Mouse (Mus musculus) forebrain, embryonic 13.5 days (tissue): ENCODE measurements around the gene Katnb1. TPM values are rescaled to one million over a fixed set of nuclear protein-coding genes. Genes with fewer than 3 reads are reported as not detected.

ENCODE experiments used
- ATAC-seq: fragments of 200-750 bp; cut with Nextera tagmentation; 2 replicates; pipeline ENCODE4 v1.8.0; 2017
- H3K27ac ChIP-seq: fragments of 300-500 bp; sonication (generic); 2 replicates; pipeline ENCODE4 v1.5.1; 2015; ENCODE audit warnings: inconsistent platforms, mild to moderate bottlenecking, moderate library complexity
- H3K27me3 ChIP-seq: fragments of 300-500 bp; sonication (generic); 2 replicates; pipeline ENCODE4 v1.6.1; 2015; ENCODE audit warnings: mild to moderate bottlenecking, inconsistent platforms
- H3K36me3 ChIP-seq: fragments of 300-500 bp; sonication (generic); 2 replicates; pipeline ENCODE4 v1.6.1; 2015; ENCODE audit warnings: mild to moderate bottlenecking, inconsistent platforms; ENCODE audit not compliant: poor library complexity, severe bottlenecking
- H3K4me1 ChIP-seq: fragments of 300-500 bp; sonication (generic); 2 replicates; pipeline ENCODE4 v1.6.1; 2015; ENCODE audit warnings: inconsistent platforms
- H3K4me2 ChIP-seq: fragments of 300-500 bp; sonication (generic); 2 replicates; pipeline ENCODE4 v1.6.1; 2015; ENCODE audit warnings: inconsistent platforms, mild to moderate bottlenecking, moderate library complexity
- H3K4me3 ChIP-seq: fragments of 300-500 bp; sonication (generic); 2 replicates; pipeline ENCODE4 v1.5.1; 2015; ENCODE audit warnings: mild to moderate bottlenecking, inconsistent platforms
- H3K9ac ChIP-seq: fragments of 300-500 bp; sonication (generic); 2 replicates; pipeline ENCODE4 v1.6.1; 2015; ENCODE audit warnings: mild to moderate bottlenecking, inconsistent platforms
- H3K9me3 ChIP-seq: fragments of 300-500 bp; sonication (generic); replicated peaks from 2 replicates; pipeline ENCODE4 v1.6.1; 2016; ENCODE audit warnings: inconsistent platforms
- WGBS: fragments of 180-500 bp; shearing (Covaris S2); methylation state at CpG from one replicate; pipeline ENCODE4 v1.1.7; 2015; 5-methylcytosine and 5-hydroxymethylcytosine counted together
- polyA plus RNA-seq: library from polyadenylated mRNA; unstranded; fragments of >200 nt; fragmentation: Nextera tagmentation; extraction: Ambion mirVana; gene quantifications from 2 replicates; pipeline ENCODE4 v1.2.1, GENCODE M21; 2015

The Katnb1 gene
- polyA plus RNA-seq, 1 experiment from 2014 or later = 37.2 TPM

DNA sequence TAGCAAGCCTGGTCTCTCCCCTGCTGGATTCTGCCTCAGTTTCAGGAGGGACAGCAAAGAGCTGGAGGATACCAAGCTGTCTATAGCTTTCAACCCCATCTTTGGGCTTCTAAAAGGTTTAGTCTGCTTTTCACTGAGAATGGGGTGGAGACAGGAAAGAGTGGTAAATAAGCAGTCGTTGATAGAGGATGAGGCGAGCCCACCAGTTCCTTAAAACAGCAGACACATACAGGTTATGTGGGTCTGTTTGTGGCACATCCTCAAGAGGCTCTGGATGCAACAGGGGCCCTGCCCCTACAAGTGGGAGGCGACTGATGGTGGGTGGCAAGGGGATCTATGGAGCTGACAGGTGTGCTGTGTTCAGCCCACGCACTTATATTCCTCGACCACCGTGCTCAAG is 22.3 kb upstream of the Katnb1 start:
- Histone ChIP-seq H3K9me3 (no peaks in the 10 kb centered on the region), H3K27me3 (no peaks in the 10 kb centered on the region), H3K36me3 (no peaks in the 10 kb centered on the region), H3K9ac (no peak overlapping the region), H3K4me1 (no peaks in the 10 kb centered on the region), H3K4me3 (no peak overlapping the region), H3K4me2 (no peak overlapping the region), H3K27ac (no peak overlapping the region)
- WGBS = 86% methylated on average over 6 of the region's 6 CpGs
- no peak for ATAC-seq

DNA sequence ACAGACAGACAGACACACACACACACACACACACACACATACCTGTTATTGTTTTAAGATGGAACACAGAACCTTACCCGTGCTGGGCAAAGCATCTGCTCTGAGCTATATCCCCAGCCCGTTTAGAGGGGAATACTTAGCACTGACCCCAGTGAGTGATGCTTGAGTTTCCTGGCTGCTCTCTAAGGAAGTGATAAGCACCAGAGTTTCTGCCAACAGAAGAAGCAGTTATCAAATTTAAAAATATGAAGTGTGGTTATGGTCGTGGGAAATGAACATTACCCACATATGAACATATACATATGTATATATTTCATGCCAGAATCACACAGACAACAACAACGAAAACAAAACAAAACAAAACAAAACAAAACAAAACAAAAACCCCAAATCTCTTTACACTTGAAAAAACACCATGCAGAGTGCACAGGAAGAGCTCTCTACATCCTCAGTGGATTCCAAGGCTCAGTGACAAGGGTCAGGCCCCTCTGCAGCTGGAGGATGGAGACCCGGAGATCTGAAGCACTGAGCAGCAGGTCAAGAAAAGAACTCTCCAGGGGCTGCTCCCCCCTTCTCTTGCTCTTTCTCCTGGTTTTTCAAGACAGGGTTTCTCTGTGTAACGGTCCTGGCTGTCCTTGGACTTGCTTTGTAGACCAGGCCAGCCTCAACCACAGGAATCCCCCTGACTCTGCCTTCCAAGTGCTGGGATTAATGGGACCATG is 21.0 kb upstream of the Katnb1 start:
- Histone ChIP-seq H3K36me3 (no peaks in the 10 kb centered on the region), H3K9ac (no peak overlapping the region), H3K4me3 (no peak overlapping the region), H3K27ac (no peak overlapping the region), H3K4me2 (no peak overlapping the region), H3K4me1 (no peaks in the 10 kb centered on the region), H3K27me3 (no peaks in the 10 kb centered on the region), H3K9me3 (no peaks in the 10 kb centered on the region)
- ATAC-seq = no peak
- 73% methylated on average over 6 of the region's 6 CpGs for WGBS

DNA sequence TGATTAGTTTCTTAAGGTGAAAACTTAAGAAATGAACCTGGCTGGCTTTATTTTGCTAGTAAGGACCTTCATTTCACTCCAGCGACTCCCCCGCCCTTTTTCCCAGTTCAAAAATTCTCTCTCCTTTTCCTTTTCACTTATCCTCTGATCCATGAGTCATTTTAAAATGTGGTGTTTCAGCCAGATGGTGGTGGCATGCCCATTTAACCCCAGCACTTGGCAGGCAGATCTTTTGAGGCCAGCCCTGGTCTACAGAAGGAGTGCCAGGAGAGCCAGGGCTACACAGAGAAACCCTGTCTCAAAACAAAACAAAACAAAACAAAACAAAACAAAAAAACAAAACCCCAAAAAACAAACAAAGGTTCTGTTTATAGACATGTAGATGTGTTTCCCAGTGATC is 16.5 kb upstream of the Katnb1 start:
- H3K4me2 ChIP-seq = no peak overlapping the region
- WGBS = 88% methylated on average over 2 of the region's 2 CpGs
- no peak overlapping the region for H3K27ac ChIP-seq
- no peaks in the 10 kb centered on the region for H3K4me1 ChIP-seq
- no peaks in the 10 kb centered on the region for H3K36me3 ChIP-seq
- no peak for ATAC-seq
- H3K4me3 ChIP-seq = no peak overlapping the region
- no peaks in the 10 kb centered on the region for H3K9me3 ChIP-seq
- no peak overlapping the region for H3K9ac ChIP-seq
- H3K27me3 ChIP-seq = no peaks in the 10 kb centered on the region

DNA sequence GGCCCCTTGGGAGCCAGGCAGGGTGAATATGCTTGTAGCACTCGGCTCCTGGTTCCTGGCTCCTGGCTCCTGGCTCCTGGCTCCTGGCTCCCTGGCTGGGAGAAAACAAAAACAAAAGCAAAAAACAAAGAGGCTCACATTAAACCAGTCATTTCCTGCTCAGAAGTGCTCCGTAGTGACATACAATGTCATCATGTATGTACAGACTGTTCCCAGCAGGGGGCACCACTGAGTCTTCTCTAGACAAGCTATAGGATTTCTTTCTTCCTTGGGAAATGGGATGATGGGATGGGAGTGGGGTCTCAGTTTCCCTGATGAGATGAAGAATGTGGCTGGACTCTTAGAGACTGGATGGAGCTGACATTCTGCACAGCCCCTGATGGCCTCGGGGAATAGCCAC is 13.4 kb upstream of the Katnb1 start:
- Histone ChIP-seq H3K4me3 (no peak overlapping the region), H3K9me3 (no peaks in the 10 kb centered on the region), H3K27ac (no peak overlapping the region), H3K36me3 (no peaks in the 10 kb centered on the region), H3K4me1 (no peaks in the 10 kb centered on the region), H3K9ac (no peak overlapping the region), H3K4me2 (no peak overlapping the region), H3K27me3 (no peaks in the 10 kb centered on the region)
- no peak for ATAC-seq
- 56% methylated on average over 3 of the region's 3 CpGs for WGBS

DNA sequence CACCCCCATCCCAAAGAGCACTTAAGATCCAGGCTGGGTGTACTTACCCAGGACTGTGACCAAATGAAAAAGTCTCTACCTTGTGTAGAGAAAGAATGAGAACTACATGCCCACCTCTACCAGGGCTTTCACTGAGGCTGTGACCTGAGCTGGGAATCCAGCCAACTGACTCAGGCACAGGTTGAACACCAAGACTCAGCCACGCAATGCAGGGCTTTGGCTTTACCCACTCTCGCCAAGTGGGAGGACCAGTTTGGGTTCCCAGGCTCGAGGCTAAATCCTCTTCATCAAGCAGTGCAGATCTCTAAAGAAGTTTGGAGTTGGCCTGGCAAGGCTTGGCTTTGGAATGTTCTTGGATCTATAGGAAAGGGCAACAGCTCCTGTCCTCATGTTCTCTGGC is 5.5 kb upstream of the Katnb1 start:
- Histone ChIP-seq H3K27me3 (no peaks in the 10 kb centered on the region; the same call in 1 of the 2 replicates), H3K9me3 (no peaks in the 10 kb centered on the region), H3K36me3 (no peaks in the 10 kb centered on the region), H3K4me1 (no peaks in the 10 kb centered on the region), H3K27ac (no peak overlapping the region), H3K9ac (no peak overlapping the region), H3K4me3 (no peak overlapping the region), H3K4me2 (no peak overlapping the region)
- no peak for ATAC-seq
- WGBS = 75% methylated on average over 3 of the region's 3 CpGs

DNA sequence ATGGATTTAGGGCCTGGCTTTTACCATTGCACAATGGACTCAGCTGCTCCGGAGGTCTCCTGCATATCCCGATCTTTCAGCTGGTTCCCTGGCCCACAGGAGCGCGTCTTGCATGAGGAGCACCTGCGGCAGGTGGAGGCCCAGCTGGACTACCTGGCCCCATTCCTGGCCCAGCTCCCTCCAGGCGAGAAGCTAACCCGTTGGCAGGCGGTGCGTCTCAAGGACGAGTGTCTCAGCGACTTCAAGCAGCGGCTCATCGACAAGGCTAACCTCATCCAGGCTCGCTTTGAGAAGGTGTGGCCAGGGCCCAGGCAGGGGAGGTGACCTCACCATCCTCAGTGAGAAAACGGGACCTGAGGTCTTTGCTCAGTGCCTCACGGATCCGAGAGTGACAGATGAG is 4.8 kb upstream of the Katnb1 start:
- Histone ChIP-seq H3K4me3 (no peak overlapping the region), H3K27ac (no peak overlapping the region), H3K9me3 (no peaks in the 10 kb centered on the region), H3K27me3 (no peaks in the 10 kb centered on the region; the same call in 1 of the 2 replicates), H3K4me1 (no peaks in the 10 kb centered on the region), H3K9ac (no peak overlapping the region), H3K36me3 (no peaks in the 10 kb centered on the region), H3K4me2 (no peak overlapping the region)
- ATAC-seq = no peak
- 82% methylated on average over 17 of the region's 17 CpGs for WGBS

DNA sequence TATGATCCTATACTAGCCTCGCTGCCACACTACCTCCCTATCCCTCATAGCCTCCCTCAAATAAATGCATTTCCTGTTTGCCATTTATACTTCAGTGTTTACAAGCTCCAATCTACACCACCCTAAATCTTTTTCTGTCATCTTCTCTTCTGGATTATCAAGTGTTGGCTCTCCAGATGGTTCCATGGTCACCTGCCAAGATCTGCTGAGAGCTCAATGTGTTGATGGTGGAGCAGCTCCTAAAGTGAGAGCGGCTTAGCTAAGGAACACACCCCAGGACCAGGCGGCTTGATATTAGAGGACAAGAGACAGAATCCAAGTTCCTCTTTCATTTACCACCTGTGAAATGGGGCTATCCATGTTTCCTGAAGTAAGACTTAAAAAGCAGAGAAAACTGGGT is 2.9 kb upstream of the Katnb1 start:
- Histone ChIP-seq H3K9me3 (no peaks in the 10 kb centered on the region), H3K9ac (no peak overlapping the region), H3K27ac (no peak overlapping the region), H3K4me1 (peaks cover 17% of the 10 kb centered on the region), H3K27me3 (no peaks in the 10 kb centered on the region; the same call in 1 of the 2 replicates), H3K4me3 (no peak overlapping the region), H3K4me2 (no peak overlapping the region), H3K36me3 (no peaks in the 10 kb centered on the region)
- 80% methylated on average over 3 of the region's 3 CpGs for WGBS
- ATAC-seq = no peak

DNA sequence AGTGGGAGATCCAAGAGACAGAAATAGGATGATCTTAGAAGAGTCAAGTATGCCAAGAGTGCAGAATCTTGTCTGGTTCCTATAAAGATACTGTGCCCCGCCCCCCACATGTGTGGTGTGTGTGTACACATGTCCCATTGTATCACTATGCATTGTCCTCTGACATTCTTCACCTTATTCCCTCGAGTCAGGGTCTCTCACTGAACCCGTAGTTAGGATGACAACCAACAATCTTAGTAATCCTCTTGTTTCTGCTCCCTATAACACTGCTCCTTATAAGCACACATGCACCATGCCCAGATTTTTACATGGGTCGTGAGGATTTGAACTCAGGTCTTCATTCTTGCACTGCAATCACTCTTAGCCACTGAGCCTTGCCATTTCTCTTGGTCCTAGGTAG is 1.7 kb upstream of the Katnb1 start:
- Histone ChIP-seq H3K27ac (no peak overlapping the region), H3K4me2 (no peak overlapping the region), H3K9me3 (no peaks in the 10 kb centered on the region), H3K9ac (no peak overlapping the region), H3K27me3 (no peaks in the 10 kb centered on the region; the same call in 1 of the 2 replicates), H3K36me3 (peaks cover 11% of the 10 kb centered on the region), H3K4me1 (peaks cover 26% of the 10 kb centered on the region), H3K4me3 (no peak overlapping the region)
- WGBS = 86% methylated on average over 4 of the region's 4 CpGs
- ATAC-seq = no peak

DNA sequence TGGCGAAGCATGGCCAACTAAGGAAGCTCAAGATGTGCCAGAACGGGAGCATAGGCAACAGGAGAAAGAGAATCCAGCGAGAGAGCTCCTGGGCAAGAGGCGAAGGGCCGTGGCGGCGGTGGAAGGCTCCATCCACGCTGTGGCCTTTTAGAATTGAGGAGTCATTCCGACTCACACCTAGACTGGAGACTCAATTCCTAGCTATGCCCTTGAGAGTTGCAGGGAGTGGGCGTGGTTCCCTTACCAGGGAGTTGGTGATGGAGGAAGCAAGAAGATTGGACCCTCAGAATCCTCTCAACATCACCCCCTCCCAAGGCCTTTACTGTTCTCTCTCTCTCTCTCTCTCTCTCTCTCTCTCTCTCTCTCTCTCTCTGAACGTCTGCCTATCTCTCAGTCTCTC is 664 bp downstream of the Katnb1 start:
- H3K9me3 ChIP-seq = no peaks in the 10 kb centered on the region
- peak overlapping the region; percentile 72 for H3K27ac ChIP-seq
- peak overlapping the region; percentile 87 for H3K9ac ChIP-seq
- H3K4me2 ChIP-seq = peak overlapping the region; percentile 97
- H3K36me3 ChIP-seq = peaks cover 31% of the 10 kb centered on the region
- H3K4me1 ChIP-seq = peaks cover 26% of the 10 kb centered on the region
- no peak for ATAC-seq
- WGBS = 8% methylated on average over 11 of the region's 11 CpGs
- peak overlapping the region; percentile 92 for H3K4me3 ChIP-seq
- no peaks in the 10 kb centered on the region; the same call in 1 of the 2 replicates for H3K27me3 ChIP-seq

DNA sequence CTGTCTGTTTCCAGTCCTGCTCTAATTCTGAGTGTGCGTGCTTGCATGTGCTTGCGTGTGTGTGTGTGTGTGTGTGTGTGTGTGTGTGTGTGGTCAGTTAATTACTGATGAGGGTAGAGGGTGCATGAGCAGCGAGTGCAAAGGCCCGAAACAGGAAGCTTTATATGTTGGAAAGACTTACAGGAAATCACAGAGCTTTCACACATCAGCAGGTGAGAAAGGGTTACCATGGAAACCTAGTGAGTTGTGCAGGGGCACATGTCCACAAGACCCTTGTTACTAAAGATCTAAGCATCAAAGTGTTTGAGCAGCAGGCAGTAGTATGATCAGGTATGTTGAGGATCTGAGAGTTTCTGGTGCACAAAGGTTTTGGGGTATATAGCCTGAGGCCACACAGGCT is 3.3 kb downstream of the Katnb1 start:
- Histone ChIP-seq H3K9ac (no peak overlapping the region), H3K27me3 (no peaks in the 10 kb centered on the region), H3K27ac (no peak overlapping the region), H3K4me3 (no peak overlapping the region), H3K4me1 (peaks cover 26% of the 10 kb centered on the region), H3K36me3 (peaks cover 57% of the 10 kb centered on the region), H3K4me2 (no peak overlapping the region), H3K9me3 (no peaks in the 10 kb centered on the region)
- 88% methylated on average over 4 of the region's 4 CpGs for WGBS
- no peak for ATAC-seq

DNA sequence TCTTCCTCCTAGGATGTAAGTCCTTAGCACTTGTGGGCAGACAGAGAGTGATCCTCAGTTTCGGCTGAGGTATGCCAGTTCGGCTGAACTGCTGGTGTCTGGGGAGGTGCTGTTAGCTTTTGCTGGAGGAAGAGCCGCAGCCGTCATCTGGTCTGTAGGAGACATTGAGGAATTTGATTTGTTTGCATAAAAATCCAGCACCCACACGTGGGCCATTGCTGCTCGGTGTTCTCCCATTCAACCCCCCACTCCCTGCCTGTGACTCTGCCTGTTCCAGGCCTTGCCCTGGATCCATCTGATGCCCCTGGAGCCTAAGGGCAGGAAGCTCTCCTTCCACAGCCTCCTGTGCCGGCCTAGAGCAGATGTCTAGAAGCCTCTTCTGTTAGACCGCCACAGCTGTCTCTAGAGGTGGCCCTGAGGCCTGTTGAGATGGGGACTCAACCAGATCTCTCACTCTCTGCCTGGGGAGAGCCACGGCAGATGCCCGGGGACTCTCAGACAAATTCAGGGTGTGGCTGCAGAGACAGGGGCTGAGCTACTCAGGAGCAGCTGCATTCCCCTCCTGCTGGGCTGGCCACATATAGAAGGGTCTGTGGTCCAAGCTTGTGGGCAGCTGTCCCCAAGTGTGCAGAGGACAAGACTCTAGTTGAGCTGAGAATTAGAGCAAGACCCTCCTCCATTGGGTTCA is 3.9 kb downstream of the Katnb1 start:
- H3K9me3 ChIP-seq = no peaks in the 10 kb centered on the region
- no peaks in the 10 kb centered on the region for H3K27me3 ChIP-seq
- no peak overlapping the region for H3K4me2 ChIP-seq
- H3K4me3 ChIP-seq = no peak overlapping the region
- H3K4me1 ChIP-seq = peaks cover 26% of the 10 kb centered on the region
- H3K36me3 ChIP-seq = peaks cover 63% of the 10 kb centered on the region
- no peak overlapping the region; the same call in 1 of the 2 replicates for H3K9ac ChIP-seq
- ATAC-seq = no peak
- 87% methylated on average over 10 of the region's 10 CpGs for WGBS
- H3K27ac ChIP-seq = no peak overlapping the region

DNA sequence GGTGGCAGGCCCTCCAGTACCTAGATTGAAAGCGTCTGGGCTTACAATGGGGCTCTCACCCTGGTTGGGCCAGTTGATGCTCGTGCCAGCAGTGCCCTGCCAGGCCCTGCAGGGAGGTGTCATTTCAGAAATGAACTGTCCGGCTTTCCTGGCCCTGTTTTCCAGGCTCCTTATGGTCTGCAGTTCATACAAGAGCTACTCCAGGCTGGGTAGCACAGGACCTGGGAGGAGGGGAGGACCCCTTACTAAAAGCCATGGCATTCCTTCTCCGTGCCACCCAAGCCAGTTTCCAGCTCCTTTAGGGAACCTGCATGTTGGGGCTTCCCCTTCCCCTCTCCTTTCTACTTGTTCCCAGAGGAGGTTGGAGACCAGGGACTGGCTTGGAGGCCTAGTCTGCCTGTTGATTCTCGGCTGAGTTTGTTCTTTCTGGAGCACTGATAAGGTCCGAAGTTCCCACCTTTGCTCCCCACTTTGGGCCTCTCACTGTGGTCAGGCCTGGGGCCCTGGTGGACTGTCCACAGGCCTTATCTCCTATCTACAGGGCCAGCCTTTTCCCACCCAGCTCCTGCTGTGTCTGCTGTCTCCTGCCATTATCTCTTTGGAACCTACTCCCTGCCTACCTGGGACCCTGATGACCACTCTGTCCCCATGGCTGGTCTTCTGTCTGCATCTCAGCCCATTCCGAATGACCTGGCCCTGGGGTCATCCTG is 4.6 kb downstream of the Katnb1 start:
- H3K4me2 ChIP-seq = no peak overlapping the region
- no peak overlapping the region for H3K4me3 ChIP-seq
- H3K9me3 ChIP-seq = no peaks in the 10 kb centered on the region
- H3K27ac ChIP-seq = no peak overlapping the region
- WGBS = 93% methylated on average over 7 of the region's 7 CpGs
- H3K4me1 ChIP-seq = peaks cover 26% of the 10 kb centered on the region
- ATAC-seq = no peak
- no peak overlapping the region for H3K9ac ChIP-seq
- no peaks in the 10 kb centered on the region for H3K27me3 ChIP-seq
- peaks cover 70% of the 10 kb centered on the region for H3K36me3 ChIP-seq
